Mouse (Mus musculus) neural tube, embryonic 13.5 days (tissue): ENCODE results near the gene Baz1b. TPM values are rescaled to one million over a fixed set of nuclear protein-coding genes. Genes with fewer than 3 reads are reported as not detected.

Source experiments
- ATAC-seq: fragments of 200-750 bp; cut with Nextera tagmentation; 2 replicates; pipeline ENCODE4 v1.8.0; 2017; ENCODE audit warnings: low read depth, mild to moderate bottlenecking, moderate TSS enrichment, moderate library complexity
- H3K27ac ChIP-seq: fragments of 300-500 bp; sonication (generic); replicated peaks from 2 replicates; pipeline ENCODE4 v1.5.1; 2015; ENCODE audit warnings: moderate library complexity, mild to moderate bottlenecking, inconsistent platforms
- H3K27me3 ChIP-seq: fragments of 300-500 bp; sonication (generic); 2 replicates; pipeline ENCODE4 v1.6.1; 2015; ENCODE audit warnings: mild to moderate bottlenecking, inconsistent platforms
- H3K36me3 ChIP-seq: fragments of 300-500 bp; sonication (generic); 2 replicates; pipeline ENCODE4 v1.6.1; 2015; ENCODE audit warnings: mild to moderate bottlenecking, inconsistent platforms
- H3K4me1 ChIP-seq: fragments of 300-500 bp; sonication (generic); replicated peaks from 2 replicates; pipeline ENCODE4 v1.6.1; 2015; ENCODE audit warnings: inconsistent platforms
- H3K4me2 ChIP-seq: fragments of 300-500 bp; sonication (generic); 2 replicates; pipeline ENCODE4 v1.6.1; 2015; ENCODE audit warnings: inconsistent platforms, mild to moderate bottlenecking, moderate library complexity
- H3K4me3 ChIP-seq: fragments of 300-500 bp; sonication (generic); 2 replicates; pipeline ENCODE4 v1.5.1; 2015; ENCODE audit warnings: mild to moderate bottlenecking, inconsistent platforms
- H3K9ac ChIP-seq: fragments of 300-500 bp; sonication (generic); 2 replicates; pipeline ENCODE4 v1.6.1; 2015; ENCODE audit warnings: moderate library complexity, mild to moderate bottlenecking, inconsistent platforms
- H3K9me3 ChIP-seq: fragments of 300-500 bp; sonication (generic); 2 replicates; pipeline ENCODE4 v1.6.1; 2016; ENCODE audit warnings: inconsistent platforms
- whole genome bisulfite sequencing: fragments of 180-500 bp; shearing (Covaris S2); methylation state at CpG from one replicate; pipeline ENCODE4 v1.1.7; 2015; 5-methylcytosine and 5-hydroxymethylcytosine counted together
- microRNA-seq: library from miRNA; unstranded; fragments of <30 nt; microRNA quantifications from one replicate; pipeline ENCODE4, GENCODE M21; 2016
- polyA plus RNA-seq: library from polyadenylated mRNA; unstranded; fragments of >200 nt; fragmentation: Nextera tagmentation; extraction: Ambion mirVana; gene quantifications from 2 replicates; pipeline ENCODE4 v1.2.1, GENCODE M21; 2015

Baz1b gene
- polyA plus RNA-seq, 1 experiment from 2014 or later = 32.0 TPM

- H3K4me3 ChIP-seq = no peak overlapping the region
- whole genome bisulfite sequencing = 37% methylated on average over 4 of the region's 4 CpGs
- H3K36me3 ChIP-seq = no peaks in the 10 kb centered on the region
- H3K27ac ChIP-seq = no peak overlapping the region
- no peak for ATAC-seq
- H3K9me3 ChIP-seq = no peaks in the 10 kb centered on the region
- no peak overlapping the region for H3K4me2 ChIP-seq
- no peak overlapping the region for H3K9ac ChIP-seq
- no peaks in the 10 kb centered on the region for H3K27me3 ChIP-seq
- peaks cover under 1% of the 10 kb centered on the region; the same call in 1 of the 2 replicates for H3K4me1 ChIP-seq
Observed at GRCm38 (mm10) chr5:135291193-135291592, 104.1 kb downstream of the Baz1b start.

GRCm38 (mm10) chr5:135292001-135292400, 104.9 kb downstream of the Baz1b start:
- H3K4me1 ChIP-seq = no peaks in the 10 kb centered on the region; the same call in 1 of the 2 replicates
- H3K27ac ChIP-seq = no peak overlapping the region
- no peak overlapping the region for H3K4me2 ChIP-seq
- no peak for ATAC-seq
- H3K36me3 ChIP-seq = no peaks in the 10 kb centered on the region
- no peak overlapping the region for H3K4me3 ChIP-seq
- 86% methylated on average over 2 of the region's 2 CpGs for WGBS
- no peaks in the 10 kb centered on the region for H3K9me3 ChIP-seq
- no peaks in the 10 kb centered on the region for H3K27me3 ChIP-seq
- no peak overlapping the region for H3K9ac ChIP-seq

Small RNAs within 50 kb of the gene (microRNA-seq; reads per million reads assigned to microRNA genes)
- not detected for gene Gm25315

Other genes starting within 250 kb of the Baz1b start
- gene Cldn4, start 240.3 kb upstream of the Baz1b start, polyA plus RNA-seq = 0.38 and 0.85 TPM in 2 replicates
- gene Cldn3, start 201.1 kb upstream of the Baz1b start, polyA plus RNA-seq = 0.81 and 2.4 TPM in 2 replicates
- 63.6 and 72.2 TPM in 2 replicates for gene Abhd11, start 178.1 kb upstream of the Baz1b start, polyA plus RNA-seq
- 76.8 and 90.9 TPM in 2 replicates for gene Stx1a, start 163.8 kb upstream of the Baz1b start, polyA plus RNA-seq
- gene Dnajc30, start 123.1 kb upstream of the Baz1b start, polyA plus RNA-seq = 35.5 and 37.1 TPM in 2 replicates
- gene Bud23, start 122.3 kb upstream of the Baz1b start, polyA plus RNA-seq = 83.0 and 93.7 TPM in 2 replicates
- 26.3 and 31.7 TPM in 2 replicates for gene Vps37d, start 109.0 kb upstream of the Baz1b start, polyA plus RNA-seq
- 0.56 and 1.2 TPM in 2 replicates for gene Mlxipl, start 97.4 kb upstream of the Baz1b start, polyA plus RNA-seq
- 15.9 and 18.5 TPM in 2 replicates for gene Tbl2, start 37.6 kb upstream of the Baz1b start, polyA plus RNA-seq
- 49.2 and 50.0 TPM in 2 replicates for gene Bcl7b, start 19.0 kb upstream of the Baz1b start, polyA plus RNA-seq
- gene Fzd9, start 64.0 kb downstream of the Baz1b start, polyA plus RNA-seq = 11.6 and 12.1 TPM in 2 replicates
- 0.15 TPM in 1 of 2 replicates, not detected in the other for gene Fkbp6, start 162.8 kb downstream of the Baz1b start, polyA plus RNA-seq
- not detected in 2 replicates for gene Trim50, start 166.0 kb downstream of the Baz1b start, polyA plus RNA-seq
- 27.2 and 31.9 TPM in 2 replicates for gene Nsun5, start 182.7 kb downstream of the Baz1b start, polyA plus RNA-seq
- gene Pom121, start 207.3 kb downstream of the Baz1b start, polyA plus RNA-seq = 10.8 and 13.0 TPM in 2 replicates